Mouse (Mus musculus) heart, postnatal 0 days (tissue): ENCODE measurements at regions not wholly inside any gene's neighbourhood (a gene's known extent, or its start where the extent isn't known, plus 50 kb on each side); places are given as distances from the start of the nearest gene placed in this dataset.

Experiments
- CTCF ChIP-seq: IDR thresholded peaks from 2 replicates; pipeline ENCODE4 v1.5.1; 2016; ENCODE audit warnings: antibody characterized with exemption, control low read depth, low read depth
- EP300 ChIP-seq: IDR thresholded peaks from 2 replicates; pipeline ENCODE4 v1.6.1; 2016; ENCODE audit warnings: antibody characterized with exemption, low read depth

DNA sequence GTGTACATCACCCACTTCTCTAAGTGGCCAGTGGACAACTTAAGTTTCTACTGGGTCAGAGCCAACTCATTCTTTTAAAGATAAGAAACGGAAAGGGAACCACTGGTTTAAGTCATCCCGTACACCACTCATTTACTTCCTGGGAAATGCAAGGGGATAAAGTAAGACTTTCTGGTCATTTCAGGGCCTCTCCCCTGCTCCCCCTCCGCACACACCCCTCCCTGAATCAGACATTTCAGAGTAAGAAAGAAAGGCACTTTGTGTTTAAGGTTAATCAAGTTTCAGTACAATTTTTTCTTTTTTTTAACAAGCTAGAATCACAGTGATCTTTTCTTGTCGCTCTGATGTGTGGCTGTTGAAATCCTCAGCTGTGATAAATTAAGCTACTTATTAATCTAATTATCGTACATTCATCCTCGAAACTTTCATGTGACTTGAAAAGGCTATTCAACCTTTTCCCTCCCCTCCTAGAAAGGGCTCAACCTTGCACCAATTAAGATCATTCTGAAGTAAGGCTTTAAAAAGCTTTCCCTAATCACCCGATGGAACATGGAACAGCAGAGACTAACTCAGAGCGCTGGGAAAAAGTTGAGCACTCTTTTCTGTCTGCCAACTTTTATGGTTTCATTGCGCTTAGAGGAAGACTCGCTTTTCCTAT is 126.0 kb upstream of the Otx2 start:
- TF ChIP-seq CTCF (no peak), EP300 (no peak)
